In the genomic region with DNA sequence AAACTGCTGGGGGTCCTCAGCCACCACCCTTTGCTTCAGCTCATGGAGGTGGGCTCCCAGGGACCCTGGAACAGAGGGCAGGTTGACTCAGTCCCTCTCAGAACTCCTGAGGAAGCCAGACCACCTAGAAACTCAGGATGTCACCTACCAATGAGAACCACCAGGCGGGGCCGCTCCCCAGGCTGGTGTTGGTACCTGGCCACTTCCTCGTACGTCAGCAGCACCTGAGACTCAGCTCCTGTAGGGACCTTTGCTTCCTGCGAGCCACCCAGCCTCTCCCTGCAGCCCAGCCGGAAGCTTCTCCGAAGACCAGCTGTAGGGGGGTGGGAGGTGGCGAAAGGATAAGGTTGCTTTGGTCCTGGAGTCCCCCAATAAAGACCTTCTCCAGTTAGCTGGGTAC, we compare ENCODE assay signal across 28 mouse cellular contexts. TPM values are rescaled to one million over a fixed set of nuclear protein-coding genes. Genes with fewer than 3 reads are reported as not detected.
DNase-seq lines count a peak whose midpoint lies in the region; ATAC-seq and TF ChIP-seq lines count a peak whose summit lies in the region.
"Had no signal": no experiment of that assay in that cellular context is flagged by ENCODE, and none has a peak within 500 bp of the region (broad histone marks: within the 10 kb centered on the region; RNA-seq: fewer than 3 reads in every experiment).

No protein-coding gene starts in this region.

- DNase-seq in cerebellum, adult 11-12 months: peak; percentile 39
- no peak for DNase-seq in cerebellum, adult 2 months
- DNase-seq in heart, postnatal 10 days: no peak
- no peak for DNase-seq in adipocyte (ENCODE audit: low spot score)
- DNase-seq in lung, postnatal 4 days: no peak
- DNase-seq: adrenal gland, postnatal 10 days; B cell, adult 2 months; cerebellum, adult 11 months; cerebellum, postnatal 10 days; gastrocnemius, adult 2 months; gastrocnemius, postnatal 25 days; heart, postnatal 4 days; kidney, adult 8-10 months had no signal

- 82% methylated on average over 8 of the region's 8 CpGs for WGBS in cerebellum, adult 2 months
- 85% methylated on average over 8 of the region's 8 CpGs for WGBS in heart, embryonic 12.5 days
- WGBS in intestine, embryonic 15.5 days: 85% methylated on average over 8 of the region's 8 CpGs
- WGBS in limb, embryonic 12.5 days: 91% methylated on average over 8 of the region's 8 CpGs

- no peak overlapping the region for H3K9ac ChIP-seq in heart, embryonic 12.5 days
- no peak overlapping the region for H3K9ac ChIP-seq in intestine, embryonic 15.5 days
- H3K9ac ChIP-seq in limb, embryonic 12.5 days (replicated peaks): no peak overlapping the region
- H3K9ac ChIP-seq: heart, embryonic 13.5 days; hindbrain, embryonic 13.5 days had no signal

- H3K4me3 ChIP-seq in cerebellum, adult 2 months (replicated peaks; ENCODE audit: insufficient read depth, low read depth, low read length): no peak overlapping the region
- no peak overlapping the region for H3K4me3 ChIP-seq in heart, embryonic 12.5 days
- H3K4me3 ChIP-seq in intestine, embryonic 15.5 days (replicated peaks): no peak overlapping the region
- no peak overlapping the region for H3K4me3 ChIP-seq in limb, embryonic 12.5 days (replicated peaks)
- H3K4me3 ChIP-seq: embryonic facial prominence, embryonic 10.5 days; gastrocnemius, adult 2 months; heart, embryonic 13.5 days; hindbrain, embryonic 13.5 days had no signal

- TF ChIP-seq POLR2A in cerebellum, adult 2 months (IDR thresholded peaks at IDR 0.05; ENCODE audit: borderline replicate concordance, insufficient read depth, low read length): no peak

- H3K27ac ChIP-seq in cerebellum, adult 2 months (ENCODE audit: insufficient read depth, low read length): no peak overlapping the region
- 0 out of 2 replicates have a peak overlapping the region, but pooled peaks have one; percentile 7 for H3K27ac ChIP-seq in heart, embryonic 12.5 days (ENCODE audit: poor library complexity, severe bottlenecking)
- H3K27ac ChIP-seq in intestine, embryonic 15.5 days: no peak overlapping the region
- 0 out of 2 replicates have a peak overlapping the region, but pooled peaks have one; percentile 14 for H3K27ac ChIP-seq in limb, embryonic 12.5 days
- H3K27ac ChIP-seq: embryonic facial prominence, embryonic 10.5 days; gastrocnemius, adult 2 months; heart, embryonic 13.5 days; hindbrain, embryonic 13.5 days; hindbrain, postnatal 0 days had no signal

- no peak for ATAC-seq in heart, embryonic 12.5 days (ENCODE audit: insufficient number of reproducible peaks, low FRiP score)
- 0 out of 2 replicates have a peak, but pooled peaks have one; percentile 23 for ATAC-seq in intestine, embryonic 15.5 days
- no peak for ATAC-seq in limb, embryonic 12.5 days (ENCODE audit: insufficient number of reproducible peaks, insufficient read depth, low FRiP score, low TSS enrichment, low read depth)
- ATAC-seq: CD4-positive, CD25-positive, alpha-beta regulatory T cell, adult 4 months; hindbrain, postnatal 0 days had no signal

- no peaks in the 10 kb centered on the region for H3K27me3 ChIP-seq in cerebellum, adult 2 months (ENCODE audit: control insufficient read depth, insufficient read depth, low read length)
- H3K27me3 ChIP-seq in heart, embryonic 12.5 days (replicated peaks): no peaks in the 10 kb centered on the region
- H3K27me3 ChIP-seq in intestine, embryonic 15.5 days (replicated peaks): no peaks in the 10 kb centered on the region
- H3K27me3 ChIP-seq in limb, embryonic 12.5 days: no peaks in the 10 kb centered on the region
- H3K27me3 ChIP-seq: hindbrain, embryonic 13.5 days had no signal

- H3K9me3 ChIP-seq in heart, embryonic 12.5 days (replicated peaks): 0 out of 2 replicates have a peak, but pooled peaks cover 4% of the 10 kb centered on the region
- no peaks in the 10 kb centered on the region for H3K9me3 ChIP-seq in intestine, embryonic 15.5 days
- peaks cover 6% of the 10 kb centered on the region; the same call in 1 of the 2 replicates for H3K9me3 ChIP-seq in limb, embryonic 12.5 days
- H3K9me3 ChIP-seq: embryonic facial prominence, embryonic 10.5 days; G1E; heart, embryonic 13.5 days; hindbrain, embryonic 13.5 days had no signal

- H3K4me1 ChIP-seq in cerebellum, adult 2 months (ENCODE audit: control insufficient read depth, insufficient read depth, low read length): peaks cover 26% of the 10 kb centered on the region
- no peaks in the 10 kb centered on the region; the same call in 1 of the 2 replicates for H3K4me1 ChIP-seq in heart, embryonic 12.5 days (replicated peaks)
- H3K4me1 ChIP-seq in intestine, embryonic 15.5 days (replicated peaks): no peaks in the 10 kb centered on the region
- peaks cover 16% of the 10 kb centered on the region for H3K4me1 ChIP-seq in limb, embryonic 12.5 days (replicated peaks)

- no peak overlapping the region for H3K4me2 ChIP-seq in heart, embryonic 12.5 days
- no peak overlapping the region for H3K4me2 ChIP-seq in intestine, embryonic 15.5 days (replicated peaks)
- no peak overlapping the region for H3K4me2 ChIP-seq in limb, embryonic 12.5 days
- H3K4me2 ChIP-seq: heart, embryonic 13.5 days; hindbrain, embryonic 13.5 days had no signal

- peaks cover 6% of the 10 kb centered on the region; the same call in 1 of the 2 replicates for H3K36me3 ChIP-seq in heart, embryonic 12.5 days
- peaks cover 2% of the 10 kb centered on the region; the same call in 1 of the 2 replicates for H3K36me3 ChIP-seq in intestine, embryonic 15.5 days
- peaks cover 82% of the 10 kb centered on the region for H3K36me3 ChIP-seq in limb, embryonic 12.5 days
- H3K36me3 ChIP-seq: G1E had no signal

- TF ChIP-seq CTCF in cerebellum, adult 2 months (IDR thresholded peaks at IDR 0.05; ENCODE audit: borderline replicate concordance, insufficient read depth, low read depth, low read length): no peak

- intact Hi-C loops in heart, postnatal 10 days (cut with DNase I): no loop called here

RNA-seq across cellular contexts. Expression of a gene that starts 19.9 kb away (rescaled TPM):
- polyA plus RNA-seq in cerebellum, adult 2 months (2012; rRNA removed): 158 and 185 TPM in 2 replicates
- polyA plus RNA-seq in heart, embryonic 12.5 days (2016; fragmentation: Nextera tagmentation; extraction: Ambion mirVana): 4.1 and 4.5 TPM in 2 replicates
- 1 to 10 TPM; 5.5 to 7.4 TPM for total RNA-seq in heart, postnatal 10 days (2021)
- 7.6 and 7.9 TPM in 2 replicates for polyA plus RNA-seq in intestine, embryonic 15.5 days (2015; fragmentation: Nextera tagmentation; extraction: Ambion mirVana)
- polyA plus RNA-seq in limb, embryonic 12.5 days (2016; fragmentation: Nextera tagmentation; extraction: Ambion mirVana): 13.7 and 16.3 TPM in 2 replicates
- total RNA-seq: granulocyte monocyte progenitor cell, adult 5-6 weeks had no signal
- polyA plus RNA-seq: G1E had no signal

RNA-seq across cellular contexts. Expression of a gene that starts 21.6 kb away (rescaled TPM):
- polyA plus RNA-seq in cerebellum, adult 2 months (2012; rRNA removed): 86.0 and 98.5 TPM in 2 replicates
- polyA plus RNA-seq in heart, embryonic 12.5 days (2016; fragmentation: Nextera tagmentation; extraction: Ambion mirVana): 53.7 and 54.9 TPM in 2 replicates
- total RNA-seq in heart, postnatal 10 days (2021): 100 to 1,000 TPM; 145 to 170 TPM
- 25.6 and 26.5 TPM in 2 replicates for polyA plus RNA-seq in intestine, embryonic 15.5 days (2015; fragmentation: Nextera tagmentation; extraction: Ambion mirVana)
- polyA plus RNA-seq in limb, embryonic 12.5 days (2016; fragmentation: Nextera tagmentation; extraction: Ambion mirVana): 11.2 and 11.6 TPM in 2 replicates

RNA-seq across cellular contexts. Expression of a gene that starts 24.3 kb away (rescaled TPM):
- polyA plus RNA-seq in cerebellum, adult 2 months (2012; rRNA removed): not detected in 2 replicates
- not detected in 2 replicates for polyA plus RNA-seq in heart, embryonic 12.5 days (2016; fragmentation: Nextera tagmentation; extraction: Ambion mirVana)
- total RNA-seq in heart, postnatal 10 days (2021): not detected
- polyA plus RNA-seq in intestine, embryonic 15.5 days (2015; fragmentation: Nextera tagmentation; extraction: Ambion mirVana): not detected in 2 replicates
- polyA plus RNA-seq in limb, embryonic 12.5 days (2016; fragmentation: Nextera tagmentation; extraction: Ambion mirVana): not detected in 2 replicates
- total RNA-seq: adrenal gland, postnatal 10 days; adrenal gland, postnatal 4 days; G1E; gastrocnemius, adult 2 months; gastrocnemius, postnatal 25 days; granulocyte monocyte progenitor cell, adult 5-6 weeks; heart, postnatal 4 days; hindbrain, postnatal 0 days had no signal
- polyA plus RNA-seq: brain, embryonic 14.5 days; CD4-positive, CD25-positive, alpha-beta regulatory T cell, adult 4 months; embryonic facial prominence, embryonic 10.5 days; embryonic facial prominence, embryonic 14.5 days; forebrain, embryonic 11.5 days; G1E; heart, embryonic 13.5 days; hindbrain, embryonic 13.5 days; hindbrain, postnatal 0 days; intestine, embryonic 14.5 days had no signal

RNA-seq across cellular contexts. Expression of a gene that starts 32.9 kb away (rescaled TPM):
- 0.38 and 0.63 TPM in 2 replicates for polyA plus RNA-seq in cerebellum, adult 2 months (2012; rRNA removed)
- 1.6 and 1.9 TPM in 2 replicates for polyA plus RNA-seq in heart, embryonic 12.5 days (2016; fragmentation: Nextera tagmentation; extraction: Ambion mirVana)
- 10 to 100 TPM; 64.4 to 75.9 TPM for total RNA-seq in heart, postnatal 10 days (2021)
- polyA plus RNA-seq in intestine, embryonic 15.5 days (2015; fragmentation: Nextera tagmentation; extraction: Ambion mirVana): 0.98 and 1.6 TPM in 2 replicates
- 0.40 and 0.70 TPM in 2 replicates for polyA plus RNA-seq in limb, embryonic 12.5 days (2016; fragmentation: Nextera tagmentation; extraction: Ambion mirVana)
- total RNA-seq: G1E had no signal
- polyA plus RNA-seq: CD4-positive, CD25-positive, alpha-beta regulatory T cell, adult 4 months; G1E had no signal

RNA-seq across cellular contexts. Expression of a gene that starts 41.6 kb away (rescaled TPM):
- polyA plus RNA-seq in cerebellum, adult 2 months (2012; rRNA removed): 1.4 and 1.7 TPM in 2 replicates
- polyA plus RNA-seq in heart, embryonic 12.5 days (2016; fragmentation: Nextera tagmentation; extraction: Ambion mirVana): 0.77 and 1.6 TPM in 2 replicates
- total RNA-seq in heart, postnatal 10 days (2021): 1 to 10 TPM; 1.5 to 2.2 TPM
- polyA plus RNA-seq in intestine, embryonic 15.5 days (2015; fragmentation: Nextera tagmentation; extraction: Ambion mirVana): 0.13 TPM in 2 replicates
- 1.1 and 1.2 TPM in 2 replicates for polyA plus RNA-seq in limb, embryonic 12.5 days (2016; fragmentation: Nextera tagmentation; extraction: Ambion mirVana)
- total RNA-seq: G1E; gastrocnemius, adult 2 months; gastrocnemius, postnatal 25 days; granulocyte monocyte progenitor cell, adult 5-6 weeks; hindbrain, postnatal 0 days had no signal
- polyA plus RNA-seq: CD4-positive, CD25-positive, alpha-beta regulatory T cell, adult 4 months; embryonic facial prominence, embryonic 14.5 days; forebrain, embryonic 11.5 days; G1E; intestine, embryonic 14.5 days had no signal

Comparison
In these comparisons a context has a peak if more than half of its experiments do, and no peak if none do; other contexts are left out.
1. H3K27ac ChIP-seq: peak in heart, embryonic 12.5 days (single experiment) and limb, embryonic 12.5 days (single experiment); none in cerebellum, adult 2 months (single experiment) and intestine, embryonic 15.5 days (single experiment).